Mouse (Mus musculus) C2C12 (cell line): ENCODE data around the gene Il12rb1.

Experiments used
- CEBPB ChIP-seq: IDR thresholded peaks from one replicate; pipeline ENCODE4 v1.6.1; 2011; ENCODE audit warnings: low read depth, mild to moderate bottlenecking, control low read depth, moderate library complexity
- CTCF ChIP-seq: IDR thresholded peaks from one replicate; pipeline ENCODE4 v1.5.1; 2011; ENCODE audit not compliant: control insufficient read depth, insufficient read depth, insufficient read length
- FOSL1 ChIP-seq: IDR thresholded peaks from one replicate; pipeline ENCODE4 v1.8.0; 2011; ENCODE audit warnings: mild to moderate bottlenecking, low read length; ENCODE audit not compliant: poor library complexity, insufficient read depth, severe bottlenecking
- MAX ChIP-seq: IDR thresholded peaks from one replicate; pipeline ENCODE4 v1.6.1; 2011; ENCODE audit warnings: mild to moderate bottlenecking, control low read depth
- MYOD1 ChIP-seq: IDR thresholded peaks from one replicate; pipeline ENCODE4 v1.6.1; 2011; ENCODE audit warnings: low read depth; ENCODE audit not compliant: control insufficient read depth, insufficient read length
- MYOG ChIP-seq: IDR thresholded peaks from one replicate; pipeline ENCODE4 v1.6.1; 2011; ENCODE audit not compliant: control insufficient read depth, insufficient read length; ENCODE audit errors: extremely low read depth
- USF1 ChIP-seq: IDR thresholded peaks from one replicate; pipeline ENCODE4 v1.6.1; 2011; ENCODE audit warnings: low read depth, mild to moderate bottlenecking, control low read depth, moderate library complexity

GRCm38 (mm10) chr8:70786291-70787050, 21.8 kb upstream of the Il12rb1 start:
- TF ChIP-seq CTCF, result no peak
- TF ChIP-seq MYOD1, result no peak
- TF ChIP-seq USF1, result no peak
- no peak for TF ChIP-seq MAX
- TF ChIP-seq FOSL1, result no peak
- TF ChIP-seq MYOG, result no peak
- no peak for TF ChIP-seq CEBPB
